ENCODE assay signal across 9 mouse cellular contexts in the genomic region with DNA sequence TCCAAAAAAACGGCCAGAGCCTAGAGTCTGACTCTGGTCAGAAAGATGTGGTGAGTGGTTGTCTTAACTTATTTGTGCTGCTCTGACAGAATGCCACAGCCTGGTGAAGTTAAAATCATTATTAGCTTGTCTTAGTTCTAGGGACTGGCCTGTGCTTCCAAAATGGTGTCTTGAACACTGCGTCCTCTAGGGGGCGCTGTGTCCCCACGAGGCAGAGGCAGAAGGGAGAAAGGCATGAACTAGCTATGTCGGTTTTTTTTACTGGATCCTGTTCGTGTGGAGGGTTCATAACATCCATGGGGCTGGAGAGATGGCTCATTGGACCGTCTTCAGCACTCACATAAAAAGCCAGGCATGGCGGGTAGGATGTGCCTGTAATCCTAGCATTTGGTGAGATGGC. TPM values are rescaled to one million over a fixed set of nuclear protein-coding genes. Genes with fewer than 3 reads are reported as not detected.
DNase-seq lines count a peak whose midpoint lies in the region; ATAC-seq and TF ChIP-seq lines count a peak whose summit lies in the region.
"Had no signal": no experiment of that assay in that cellular context is flagged by ENCODE, and none has a peak within 500 bp of the region (broad histone marks: within the 10 kb centered on the region; RNA-seq: fewer than 3 reads in every experiment).

No protein-coding gene starts in this region.

- DNase-seq in heart, postnatal 14 days, result peak; percentile 33 to 66
- DNase-seq in heart, adult 11 months, result no peak
- peak; percentile 94 for DNase-seq in ZHBTc4 (ENCODE audit: low read depth, low spot score)
- peak; percentile 20 to 25 for DNase-seq in left cerebral cortex, postnatal 14 days (ENCODE audit: low spot score in 2 of 2)

- no peak overlapping the region for H3K27ac ChIP-seq in forebrain, embryonic 13.5 days

- peak; percentile 57; the same call in 1 of the 2 replicates for ATAC-seq in erythroblast, adult 5-6 weeks (replicated peaks; ENCODE audit: low FRiP score, poor library complexity, severe bottlenecking)
- ATAC-seq in neutrophil, adult 5-6 weeks (ENCODE audit: extremely low read depth, insufficient number of reproducible peaks, low FRiP score, poor library complexity, severe bottlenecking), result 0 out of 2 replicates have a peak, but pooled peaks have one; percentile 20
- no peak for ATAC-seq in forebrain, embryonic 13.5 days

- H3K4me1 ChIP-seq in forebrain, embryonic 13.5 days, result no peaks in the 10 kb centered on the region

- H3K36me3 ChIP-seq in C2C12 (ENCODE audit: control insufficient read depth, insufficient read depth), result no peaks in the 10 kb centered on the region
- H3K36me3 ChIP-seq in forebrain, embryonic 13.5 days (ENCODE audit: poor library complexity, severe bottlenecking), result no peaks in the 10 kb centered on the region

- no peaks in the 10 kb centered on the region for H3K79me2 ChIP-seq in C2C12 (ENCODE audit: control insufficient read depth, insufficient read depth)

- no peak overlapping the region for H3K4me3 ChIP-seq in C2C12 (ENCODE audit: insufficient read depth, poor library complexity, severe bottlenecking)
- no peak overlapping the region for H3K4me3 ChIP-seq in forebrain, embryonic 13.5 days

- no peak overlapping the region for H3K4me2 ChIP-seq in forebrain, embryonic 13.5 days

- WGBS in forebrain, embryonic 13.5 days, result 31% methylated on average over 8 of the region's 8 CpGs

- intact Hi-C loops in heart, postnatal 14 days (cut with DNase I), result no loop called here
- intact Hi-C loops in left cerebral cortex, postnatal 14 days (cut with DNase I), result no loop called here

- no peaks in the 10 kb centered on the region for H3K9me3 ChIP-seq in forebrain, embryonic 13.5 days (replicated peaks)

- TF ChIP-seq CTCF in C2C12 (IDR thresholded peaks at IDR 0.05; ENCODE audit: control insufficient read depth, insufficient read depth, insufficient read length), result peak; percentile 73

- H3K79me3 ChIP-seq in C2C12 (ENCODE audit: low read depth), result no peaks in the 10 kb centered on the region

- no peaks in the 10 kb centered on the region for H3K27me3 ChIP-seq in C2C12 (ENCODE audit: control insufficient read depth, insufficient read depth, insufficient read length)
- H3K27me3 ChIP-seq in forebrain, embryonic 13.5 days, result no peaks in the 10 kb centered on the region

- no peak overlapping the region for H3ac ChIP-seq in C2C12 (ENCODE audit: control insufficient read depth, insufficient read length, low read depth)

- H3K9ac ChIP-seq in forebrain, embryonic 13.5 days, result no peak overlapping the region

TF ChIP-seq in C2C12, 6 proteins besides CTCF, POLR2A, EP300 and RAD21:
- TF ChIP-seq MYOG (IDR thresholded peaks at IDR 0.05; ENCODE audit: control insufficient read depth, extremely low read depth, insufficient read length) (no peak), FOSL1 (IDR thresholded peaks at IDR 0.05; ENCODE audit: insufficient read depth, low read length, poor library complexity, severe bottlenecking) (no peak), MYOD1 (IDR thresholded peaks at IDR 0.05; ENCODE audit: control insufficient read depth, insufficient read length, low read depth) (no peak), CEBPB (IDR thresholded peaks at IDR 0.05; ENCODE audit: low read depth) (no peak), USF1 (IDR thresholded peaks at IDR 0.05; ENCODE audit: low read depth) (no peak), MAX (IDR thresholded peaks at IDR 0.05) (no peak)

RNA-seq across cellular contexts. Expression of gene Lctl, which starts 3.0 kb away (rescaled TPM):
- total RNA-seq in heart, postnatal 14 days (2021), result under 1 TPM; 0.14 to 0.29 TPM
- 0.04 TPM for polyA plus RNA-seq in C2C12 (2012; fragmentation: generic; extraction: Trizol)
- total RNA-seq in erythroblast, adult 5-6 weeks (2015; ENCODE audit: low replicate concordance), result not detected in 2 replicates
- total RNA-seq in erythroblast, adult 5-6 weeks (2017; ENCODE audit: low replicate concordance), result not detected in 2 replicates
- total RNA-seq in left cerebral cortex, postnatal 14 days (2021), result not detected
- total RNA-seq in neutrophil, adult 5-6 weeks (2017), result not detected in 2 replicates
- polyA plus RNA-seq in forebrain, embryonic 13.5 days (2015; fragmentation: Nextera tagmentation; extraction: Ambion mirVana), result not detected in 2 replicates
- polyA plus RNA-seq: liver, embryonic 16.5 days had no signal

RNA-seq across cellular contexts. Expression of gene Zwilch, which starts 53.0 kb away (rescaled TPM):
- 1 to 10 TPM; 1.9 to 3.8 TPM for total RNA-seq in heart, postnatal 14 days (2021)
- 16.3 TPM for polyA plus RNA-seq in C2C12 (2012; fragmentation: generic; extraction: Trizol)
- total RNA-seq in erythroblast, adult 5-6 weeks (2015; ENCODE audit: low replicate concordance), result 17.3 and 19.6 TPM in 2 replicates
- 41.9 and 48.5 TPM in 2 replicates for total RNA-seq in erythroblast, adult 5-6 weeks (2017; ENCODE audit: low replicate concordance)
- total RNA-seq in left cerebral cortex, postnatal 14 days (2021), result 1 to 10 TPM; 3.3 to 5.4 TPM
- 6.1 and 10.7 TPM in 2 replicates for total RNA-seq in neutrophil, adult 5-6 weeks (2017)
- polyA plus RNA-seq in forebrain, embryonic 13.5 days (2015; fragmentation: Nextera tagmentation; extraction: Ambion mirVana), result 16.7 and 20.6 TPM in 2 replicates

RNA-seq across cellular contexts. Expression of gene Rpl4, which starts 53.3 kb away (rescaled TPM):
- 100 to 1,000 TPM; 461 to 503 TPM for total RNA-seq in heart, postnatal 14 days (2021)
- 1,235 TPM for polyA plus RNA-seq in C2C12 (2012; fragmentation: generic; extraction: Trizol)
- total RNA-seq in erythroblast, adult 5-6 weeks (2015; ENCODE audit: low replicate concordance), result 751 and 812 TPM in 2 replicates
- 573 and 578 TPM in 2 replicates for total RNA-seq in erythroblast, adult 5-6 weeks (2017; ENCODE audit: low replicate concordance)
- total RNA-seq in left cerebral cortex, postnatal 14 days (2021), result 100 to 1,000 TPM; 484 to 496 TPM
- 1,351 and 1,415 TPM in 2 replicates for total RNA-seq in neutrophil, adult 5-6 weeks (2017)
- polyA plus RNA-seq in forebrain, embryonic 13.5 days (2015; fragmentation: Nextera tagmentation; extraction: Ambion mirVana), result 801 and 817 TPM in 2 replicates

RNA-seq across cellular contexts. Expression of gene Snapc5, which starts 59.2 kb away (rescaled TPM):
- total RNA-seq in heart, postnatal 14 days (2021), result 10 to 100 TPM; 20.0 to 22.9 TPM
- polyA plus RNA-seq in C2C12 (2012; fragmentation: generic; extraction: Trizol), result 6.0 TPM
- 4.0 and 5.9 TPM in 2 replicates for total RNA-seq in erythroblast, adult 5-6 weeks (2015; ENCODE audit: low replicate concordance)
- 5.5 and 17.8 TPM in 2 replicates for total RNA-seq in erythroblast, adult 5-6 weeks (2017; ENCODE audit: low replicate concordance)
- total RNA-seq in left cerebral cortex, postnatal 14 days (2021), result 10 to 100 TPM; 20.0 to 20.7 TPM
- 34.1 and 35.7 TPM in 2 replicates for total RNA-seq in neutrophil, adult 5-6 weeks (2017)
- polyA plus RNA-seq in forebrain, embryonic 13.5 days (2015; fragmentation: Nextera tagmentation; extraction: Ambion mirVana), result 42.2 and 45.9 TPM in 2 replicates
